Mouse (Mus musculus) spleen, adult 2 months (tissue): ENCODE measurements around the gene Nol10. TPM values are rescaled to one million over a fixed set of nuclear protein-coding genes. Genes with fewer than 3 reads are reported as not detected.
A peak's percentile ranks its signal among the peaks of the same experiment; 100 is the strongest.

ENCODE experiments used
- DNase-seq, 2 experiments: peaks; one replicate each; pipeline versions ENCODE4 v3.0.0 to v3.0.0-alpha.2; 2012 to 2021; ENCODE audit warnings: low spot score in 2 of 2, low read depth in 1 of 2
- H3K27ac ChIP-seq: fragments of 200-500 bp; 2 replicates; pipeline ENCODE4 v1.5.1; 2012; ENCODE audit warnings: low read length, inconsistent platforms; ENCODE audit not compliant: insufficient read depth
- H3K27me3 ChIP-seq: fragments of 200-500 bp; 2 replicates; pipeline ENCODE4 v1.6.1; 2012; ENCODE audit warnings: mild to moderate bottlenecking, moderate library complexity, low read length, inconsistent platforms; ENCODE audit not compliant: control insufficient read depth, insufficient read depth
- H3K36me3 ChIP-seq: fragments of 200-500 bp; 2 replicates; pipeline ENCODE4 v1.6.1; 2012; ENCODE audit warnings: mild to moderate bottlenecking, low read length, inconsistent platforms; ENCODE audit not compliant: control insufficient read depth, insufficient read depth
- H3K4me1 ChIP-seq: fragments of 200-500 bp; 2 replicates; pipeline ENCODE4 v1.6.1; 2011; ENCODE audit warnings: inconsistent platforms; ENCODE audit not compliant: control insufficient read depth, insufficient read depth, insufficient read length
- H3K4me3 ChIP-seq: fragments of 200-500 bp; 2 replicates; pipeline ENCODE4 v1.5.1; 2011; ENCODE audit warnings: mild to moderate bottlenecking, inconsistent platforms; ENCODE audit not compliant: insufficient read depth, insufficient read length; ENCODE audit errors: extremely low read depth
- CTCF ChIP-seq: fragments of 200-500 bp; IDR thresholded peaks from 2 replicates; pipeline ENCODE4 v1.5.1; 2011; ENCODE audit warnings: mild to moderate bottlenecking, inconsistent platforms; ENCODE audit not compliant: insufficient read depth, insufficient read length, insufficient replicate concordance; ENCODE audit errors: extremely low read depth
- POLR2A ChIP-seq: fragments of 200-500 bp; IDR thresholded peaks from 2 replicates; pipeline ENCODE4 v1.6.1; 2011; ENCODE audit warnings: low read depth, low read length, inconsistent platforms
- WGBS: fragments of 180-500 bp; shearing (Covaris S2); methylation state at CpG from one replicate; pipeline ENCODE4 v1.1.7; 2018; 5-methylcytosine and 5-hydroxymethylcytosine counted together
- polyA plus RNA-seq: library from polyadenylated mRNA; depleted of rRNA; stranded (reverse); fragments of >200 nt; gene quantifications from 2 replicates; pipeline ENCODE4 v1.2.3, GENCODE M21; 2012

The Nol10 gene
- polyA plus RNA-seq, 1 experiment, result 3.2 TPM

- Histone ChIP-seq H3K4me1 (no peaks in the 10 kb centered on the region), H3K27me3 (no peaks in the 10 kb centered on the region), H3K27ac (no peak overlapping the region), H3K4me3 (no peak overlapping the region), H3K36me3 (no peaks in the 10 kb centered on the region)
- WGBS, result 70% methylated on average over 3 of the region's 3 CpGs
- TF ChIP-seq POLR2A, result no peak
- TF ChIP-seq CTCF, result no peak
- no peak for DNase-seq
Observed at GRCm38 (mm10) chr12:17339114-17339905, 8.9 kb upstream of the Nol10 start.

- 42% methylated on average over 11 of the region's 11 CpGs for WGBS
- TF ChIP-seq CTCF (no peak), POLR2A (no peak)
- peak overlapping the region; percentile 51 for H3K27ac ChIP-seq
- no peak for DNase-seq
- peaks cover 10% of the 10 kb centered on the region for H3K36me3 ChIP-seq
- peak overlapping the region; percentile 96 for H3K4me3 ChIP-seq
- peaks cover 7% of the 10 kb centered on the region for H3K4me1 ChIP-seq
- no peaks in the 10 kb centered on the region for H3K27me3 ChIP-seq
Observed at GRCm38 (mm10) chr12:17347327-17348047, 771 bp upstream of the Nol10 start.

- DNase-seq, result no peak
- Histone ChIP-seq H3K4me1 (peaks cover 7% of the 10 kb centered on the region), H3K27ac (no peak overlapping the region), H3K36me3 (peaks cover 23% of the 10 kb centered on the region), H3K4me3 (no peak overlapping the region), H3K27me3 (no peaks in the 10 kb centered on the region)
- no peak for TF ChIP-seq CTCF
- no peak for TF ChIP-seq POLR2A
Observed at GRCm38 (mm10) chr12:17350106-17350505, 1.8 kb downstream of the Nol10 start.

- TF ChIP-seq POLR2A, result no peak
- no peak for TF ChIP-seq CTCF
- Histone ChIP-seq H3K27ac (no peak overlapping the region), H3K36me3 (peaks cover 37% of the 10 kb centered on the region), H3K27me3 (no peaks in the 10 kb centered on the region), H3K4me3 (no peak overlapping the region), H3K4me1 (no peaks in the 10 kb centered on the region)
- DNase-seq, result no peak
- WGBS, result 91% methylated on average over 4 of the region's 4 CpGs
Observed at GRCm38 (mm10) chr12:17356853-17357252, 8.6 kb downstream of the Nol10 start.

- H3K4me1 ChIP-seq, result no peaks in the 10 kb centered on the region
- no peak for TF ChIP-seq CTCF
- no peak for TF ChIP-seq POLR2A
- WGBS, result 93% methylated on average over 5 of the region's 5 CpGs
- H3K4me3 ChIP-seq, result no peak overlapping the region
- no peaks in the 10 kb centered on the region for H3K27me3 ChIP-seq
- H3K36me3 ChIP-seq, result peaks cover 40% of the 10 kb centered on the region
- no peak for DNase-seq
- H3K27ac ChIP-seq, result no peak overlapping the region
Observed at GRCm38 (mm10) chr12:17357795-17358194, 9.5 kb downstream of the Nol10 start.

GRCm38 (mm10) chr12:17358981-17359380, 10.7 kb downstream of the Nol10 start:
- no peak for DNase-seq
- Histone ChIP-seq H3K4me3 (no peak overlapping the region), H3K27me3 (no peaks in the 10 kb centered on the region), H3K27ac (no peak overlapping the region), H3K36me3 (peaks cover 37% of the 10 kb centered on the region), H3K4me1 (no peaks in the 10 kb centered on the region)
- 91% methylated on average over 9 of the region's 9 CpGs for WGBS
- TF ChIP-seq CTCF, result no peak

- Histone ChIP-seq H3K36me3 (peaks cover 34% of the 10 kb centered on the region), H3K27ac (no peak overlapping the region), H3K27me3 (no peaks in the 10 kb centered on the region), H3K4me3 (no peak overlapping the region), H3K4me1 (no peaks in the 10 kb centered on the region)
- WGBS, result 93% methylated on average over 9 of the region's 9 CpGs
- TF ChIP-seq POLR2A (no peak), CTCF (no peak)
- DNase-seq, result no peak
Observed at GRCm38 (mm10) chr12:17360104-17360503, 11.8 kb downstream of the Nol10 start.
